ENCODE assay signal across 17 mouse cellular contexts in genomic region chr2:10087256-10087850, GRCm38 (mm10). TPM values are rescaled to one million over a fixed set of nuclear protein-coding genes. Genes with fewer than 3 reads are reported as not detected.
DNase-seq lines count a peak whose midpoint lies in the region.
"Had no signal": no experiment of that assay in that cellular context is flagged by ENCODE, and none has a peak within 500 bp of the region (broad histone marks: within the 10 kb centered on the region; RNA-seq: fewer than 3 reads in every experiment).

No protein-coding gene starts in this region.

- intact Hi-C loops in gastrocnemius, postnatal 36 days (cut with DNase I) = no loop called here

- peak; percentile 27 for DNase-seq in gastrocnemius, adult 18-20 months (ENCODE audit: low spot score)
- DNase-seq in gastrocnemius, postnatal 36 days = no peak
- DNase-seq in 3134 (ENCODE audit: extremely low read depth, insufficient read length, low spot score) = peak; percentile 53
- DNase-seq in Muller cell, postnatal 12 days (ENCODE audit: inconsistent ontology term) = peak; percentile 62
- DNase-seq in adrenal gland, postnatal 14 days = peak; percentile 65
- no peak for DNase-seq in heart, adult 9 months (ENCODE audit: low spot score in 2 of 2)
- no peak for DNase-seq in yolk sac, embryonic 10.5 days (ENCODE audit: low spot score)
- DNase-seq: cerebellum, adult 2 months; cerebellum, postnatal 36 days; embryo, embryonic 11 days; heart, adult 11 months; kidney, adult 2 months; liver, embryonic 13.5 days; lung, embryonic 14.5 days; midbrain, embryonic 14.5 days; spleen, adult 18-20 months had no signal

RNA-seq across cellular contexts. Expression of gene Kin, which starts 7.0 kb away (rescaled TPM):
- total RNA-seq in gastrocnemius, adult 18-20 months (2021) = 1 to 10 TPM; 5.9 to 7.2 TPM
- total RNA-seq in gastrocnemius, postnatal 36 days (2021) = 1 to 10 TPM; 4.4 to 5.4 TPM
- total RNA-seq in adrenal gland, postnatal 14 days (2021) = 21.0 and 24.7 TPM in 2 replicates

RNA-seq across cellular contexts. Expression of gene Atp5c1, which starts 7.0 kb away (rescaled TPM):
- total RNA-seq in gastrocnemius, adult 18-20 months (2021) = 100 to 1,000 TPM; 791 to 847 TPM
- total RNA-seq in gastrocnemius, postnatal 36 days (2021) = 100 to 1,000 TPM; 760 to 854 TPM
- 563 and 581 TPM in 2 replicates for total RNA-seq in adrenal gland, postnatal 14 days (2021)

RNA-seq across cellular contexts. Expression of gene Taf3, which starts 39.0 kb away (rescaled TPM):
- 10 to 100 TPM in 1 of 2 experiments, 1 to 10 TPM in 1; 9.4 to 10.8 TPM for total RNA-seq in gastrocnemius, adult 18-20 months (2021)
- 1 to 10 TPM; 6.3 to 7.7 TPM for total RNA-seq in gastrocnemius, postnatal 36 days (2021)
- 10.3 and 13.4 TPM in 2 replicates for total RNA-seq in adrenal gland, postnatal 14 days (2021)

RNA-seq across cellular contexts. Expression of gene Itih2, which starts 43.8 kb away (rescaled TPM):
- total RNA-seq in gastrocnemius, adult 18-20 months (2021) = 1 to 10 TPM in 1 of 2 experiments, under 1 TPM in 1; 0.23 to 1.1 TPM
- total RNA-seq in gastrocnemius, postnatal 36 days (2021) = under 1 TPM; 0.36 to 0.69 TPM
- 14.6 and 184 TPM in 2 replicates for total RNA-seq in adrenal gland, postnatal 14 days (2021)
- total RNA-seq: megakaryocyte-erythroid progenitor cell, adult 5-6 weeks had no signal

Comparison
In these comparisons a context has a peak if more than half of its experiments do, and no peak if none do; other contexts are left out.
1. DNase-seq: peak in gastrocnemius, adult 18-20 months (single experiment), 3134 (single experiment), Muller cell, postnatal 12 days (single experiment) and adrenal gland, postnatal 14 days (single experiment); none in gastrocnemius, postnatal 36 days (0 of 2), heart, adult 9 months (0 of 2) and yolk sac, embryonic 10.5 days (single experiment).